Mouse (Mus musculus): ENCODE results near the gene Rab11a. TPM values are rescaled to one million over a fixed set of nuclear protein-coding genes. Genes with fewer than 3 reads are reported as not detected.
A peak's percentile ranks its signal among the peaks of the same experiment; 100 is the strongest.

Rab11a gene
- 319 and 324 TPM in 2 replicates for polyA plus RNA-seq (2015; fragmentation: Nextera tagmentation; extraction: Ambion mirVana)

DNA sequence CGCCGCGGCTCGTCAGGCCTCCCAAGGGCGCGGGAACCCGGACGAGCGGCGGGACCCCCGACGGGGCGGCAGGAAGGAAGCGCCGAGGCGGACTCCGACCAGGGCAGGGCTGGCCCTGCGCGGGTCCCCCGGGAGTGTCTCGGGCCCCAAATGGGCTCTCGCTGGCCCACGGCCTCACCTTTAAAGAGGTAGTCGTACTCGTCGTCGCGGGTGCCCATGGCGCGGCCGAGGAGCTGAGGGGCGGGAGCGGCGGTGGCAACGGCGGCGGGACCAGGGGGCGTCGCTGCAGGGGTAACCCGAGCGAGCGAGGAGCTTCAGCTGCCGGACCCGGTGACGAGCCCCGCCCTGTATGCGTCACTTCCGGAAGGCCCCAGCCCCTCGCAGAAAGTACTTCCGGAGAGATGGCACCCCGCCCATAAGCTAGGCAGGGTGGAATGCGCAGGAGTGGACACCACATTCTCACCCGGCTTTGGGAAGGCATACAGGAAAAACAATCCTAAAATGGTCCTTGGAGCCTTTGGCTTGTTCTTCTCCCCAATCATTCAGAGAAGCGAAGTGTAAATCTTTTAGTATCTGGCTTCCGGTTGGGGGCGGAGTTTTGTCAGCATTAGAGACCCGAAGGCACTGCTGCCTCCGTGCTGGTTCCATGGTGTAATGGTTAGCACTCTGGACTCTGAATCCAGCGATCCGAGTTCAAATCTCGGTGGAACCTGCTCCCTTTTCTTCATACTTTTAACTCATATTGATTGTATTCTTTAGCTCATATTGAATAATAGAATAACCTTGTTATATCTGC, at the start of gene Rab11a:
Gene Rab11a, minus strand, starts transcription at position 353 of the 796 bp plus-strand sequence.
- WGBS, result under 1% methylated on average over 60 of the region's 61 CpGs
- peak within 1 kb of the TSS; percentile 93 for H3K27ac ChIP-seq
- no peaks in the 10 kb centered on the region for H3K9me3 ChIP-seq
- no peaks in the 10 kb centered on the region for H3K36me3 ChIP-seq
- H3K4me1 ChIP-seq, result peaks cover 3% of the 10 kb centered on the region; the same call in 1 of the 2 replicates
- H3K4me2 ChIP-seq, result peak within 1 kb of the TSS; percentile 66
- no peaks in the 10 kb centered on the region for H3K27me3 ChIP-seq
- H3K9ac ChIP-seq, result peak within 1 kb of the TSS; percentile 93
- peak; percentile 98 for ATAC-seq (ENCODE audit: borderline replicate concordance, extremely low read depth, low FRiP score, low TSS enrichment)
- peak within 1 kb of the TSS; percentile 99 for H3K4me3 ChIP-seq

- H3K9me3 ChIP-seq, result no peaks in the 10 kb centered on the region
Measured at GRCm38 (mm10) chr9:64786216-64786905, 48.8 kb upstream of the Rab11a start.

DNA sequence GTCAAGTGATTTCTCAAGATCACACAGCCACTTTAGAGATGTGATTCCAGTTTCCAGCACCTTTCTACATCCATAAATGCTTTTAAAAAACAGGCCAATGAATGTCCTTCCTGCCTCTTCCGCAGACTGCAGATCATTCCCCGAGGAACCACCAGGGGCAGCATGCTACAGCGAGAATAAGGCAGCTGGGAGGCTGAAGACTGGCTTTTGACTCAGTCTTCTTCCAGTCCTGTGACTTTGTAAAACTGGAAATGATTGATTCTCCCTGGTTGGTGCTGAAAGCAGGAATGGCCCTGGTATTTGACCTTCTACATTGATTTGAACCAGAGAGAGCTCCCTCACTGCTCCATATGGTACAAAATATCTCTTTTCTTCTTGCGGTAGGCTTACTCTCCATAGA, 47.3 kb upstream of the Rab11a start:
- Histone ChIP-seq H3K4me3 (no peak overlapping the region), H3K4me2 (no peak overlapping the region), H3K27me3 (no peaks in the 10 kb centered on the region), H3K27ac (no peak overlapping the region), H3K4me1 (no peaks in the 10 kb centered on the region), H3K36me3 (no peaks in the 10 kb centered on the region), H3K9me3 (no peaks in the 10 kb centered on the region), H3K9ac (no peak overlapping the region)
- WGBS, result 35% methylated on average over 4 of the region's 4 CpGs
- ATAC-seq (ENCODE audit: borderline replicate concordance, extremely low read depth, low FRiP score, low TSS enrichment), result no peak

More at GRCm38 (mm10) chr9:64786216-64786905, 48.8 kb upstream of the Rab11a start:
- Histone ChIP-seq H3K9ac (no peak overlapping the region), H3K4me3 (no peak overlapping the region), H3K36me3 (no peaks in the 10 kb centered on the region), H3K27ac (no peak overlapping the region), H3K27me3 (no peaks in the 10 kb centered on the region), H3K4me2 (no peak overlapping the region), H3K4me1 (peaks cover 8% of the 10 kb centered on the region; the same call in 1 of the 2 replicates)
- 85% methylated on average over 9 of the region's 9 CpGs for WGBS
- no peak for ATAC-seq (ENCODE audit: borderline replicate concordance, extremely low read depth, low FRiP score, low TSS enrichment)

DNA sequence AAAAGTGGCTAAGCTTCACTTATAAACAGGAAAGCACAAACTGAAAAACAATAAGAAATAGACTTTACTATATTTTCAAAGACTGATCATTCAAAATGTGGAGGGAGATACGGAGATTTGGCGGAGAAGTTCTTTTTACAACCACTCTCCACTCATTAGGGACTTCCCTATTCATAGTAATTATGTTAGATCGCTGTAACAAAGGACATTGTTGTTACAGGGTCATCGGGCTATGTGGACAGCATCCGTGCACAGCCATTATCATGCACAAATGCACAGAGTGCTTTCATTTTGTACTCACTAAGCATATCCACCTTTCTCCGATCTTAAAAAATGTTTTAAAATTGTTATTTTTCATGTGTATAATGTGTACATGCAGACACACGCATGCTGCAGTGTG, 46.0 kb upstream of the Rab11a start:
- Histone ChIP-seq H3K27ac (no peak overlapping the region), H3K4me1 (no peaks in the 10 kb centered on the region), H3K4me3 (no peak overlapping the region), H3K9ac (no peak overlapping the region), H3K9me3 (no peaks in the 10 kb centered on the region), H3K27me3 (no peaks in the 10 kb centered on the region), H3K36me3 (no peaks in the 10 kb centered on the region), H3K4me2 (no peak overlapping the region)
- ATAC-seq (ENCODE audit: borderline replicate concordance, extremely low read depth, low FRiP score, low TSS enrichment), result no peak
- WGBS, result 86% methylated on average over 7 of the region's 7 CpGs

DNA sequence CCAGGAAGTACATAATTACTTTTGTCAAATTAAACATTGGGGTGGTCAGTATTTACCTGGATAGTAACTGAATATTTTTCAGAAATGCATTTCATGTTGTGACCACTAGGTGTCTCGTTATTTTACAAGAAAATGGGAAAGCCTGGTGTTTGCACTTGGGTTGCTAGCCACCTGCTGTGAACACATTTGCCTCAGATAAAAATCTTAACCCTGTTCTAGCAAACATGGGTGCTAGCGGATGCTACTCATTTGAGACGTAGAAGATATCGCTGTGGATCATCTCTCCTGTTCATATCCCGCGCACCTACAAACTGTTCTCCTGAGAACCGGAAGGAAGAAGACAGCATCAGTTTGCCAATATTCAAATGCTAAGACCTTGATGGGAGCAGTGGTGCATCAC, 42.1 kb upstream of the Rab11a start:
- Histone ChIP-seq H3K36me3 (no peaks in the 10 kb centered on the region), H3K27ac (no peak overlapping the region), H3K4me2 (no peak overlapping the region), H3K4me1 (no peaks in the 10 kb centered on the region), H3K27me3 (no peaks in the 10 kb centered on the region), H3K9me3 (no peaks in the 10 kb centered on the region), H3K9ac (no peak overlapping the region), H3K4me3 (no peak overlapping the region)
- 35% methylated on average over 7 of the region's 7 CpGs for WGBS
- no peak for ATAC-seq (ENCODE audit: borderline replicate concordance, extremely low read depth, low FRiP score, low TSS enrichment)

DNA sequence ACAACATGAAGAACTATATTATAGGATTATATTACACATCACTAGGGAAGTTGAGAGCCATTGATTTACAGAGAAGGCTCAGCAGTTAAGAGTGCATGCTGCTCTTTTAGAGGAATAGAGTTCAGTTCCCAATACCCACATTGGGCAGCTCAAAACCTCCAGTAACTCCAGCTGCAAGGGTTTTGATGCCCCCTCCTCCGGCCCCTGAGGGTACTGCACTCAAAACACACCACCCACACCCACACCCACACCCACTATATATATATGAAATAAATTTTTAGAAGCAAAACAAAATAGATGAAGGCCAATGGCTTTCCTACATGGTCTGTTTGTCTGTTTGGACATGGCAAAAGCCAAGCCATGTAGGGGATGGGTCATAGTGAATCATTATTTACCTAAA, 40.6 kb upstream of the Rab11a start:
- H3K4me1 ChIP-seq, result no peaks in the 10 kb centered on the region
- no peaks in the 10 kb centered on the region for H3K36me3 ChIP-seq
- H3K27me3 ChIP-seq, result no peaks in the 10 kb centered on the region
- ATAC-seq (ENCODE audit: borderline replicate concordance, extremely low read depth, low FRiP score, low TSS enrichment), result no peak
- 75% methylated on average over 1 of the region's 1 CpGs for WGBS
- no peak overlapping the region for H3K4me3 ChIP-seq
- H3K27ac ChIP-seq, result no peak overlapping the region
- no peaks in the 10 kb centered on the region for H3K9me3 ChIP-seq
- H3K4me2 ChIP-seq, result no peak overlapping the region
- no peak overlapping the region for H3K9ac ChIP-seq

- Histone ChIP-seq H3K36me3 (no peaks in the 10 kb centered on the region), H3K9me3 (no peaks in the 10 kb centered on the region), H3K27ac (no peak overlapping the region), H3K4me3 (no peak overlapping the region), H3K4me2 (no peak overlapping the region), H3K27me3 (no peaks in the 10 kb centered on the region), H3K9ac (no peak overlapping the region), H3K4me1 (no peaks in the 10 kb centered on the region)
- WGBS, result 82% methylated on average over 4 of the region's 4 CpGs
- ATAC-seq (ENCODE audit: borderline replicate concordance, extremely low read depth, low FRiP score, low TSS enrichment), result no peak
Measured at GRCm38 (mm10) chr9:64777441-64777987, 40.0 kb upstream of the Rab11a start.

GRCm38 (mm10) chr9:64775491-64775890, 37.9 kb upstream of the Rab11a start:
- no peaks in the 10 kb centered on the region for H3K4me1 ChIP-seq
- no peak overlapping the region for H3K27ac ChIP-seq
- no peaks in the 10 kb centered on the region for H3K27me3 ChIP-seq
- H3K9me3 ChIP-seq, result no peaks in the 10 kb centered on the region
- H3K4me3 ChIP-seq, result no peak overlapping the region
- H3K9ac ChIP-seq, result no peak overlapping the region
- no peak for ATAC-seq (ENCODE audit: borderline replicate concordance, extremely low read depth, low FRiP score, low TSS enrichment)
- no peaks in the 10 kb centered on the region for H3K36me3 ChIP-seq
- H3K4me2 ChIP-seq, result no peak overlapping the region
- 65% methylated on average over 4 of the region's 4 CpGs for WGBS

DNA sequence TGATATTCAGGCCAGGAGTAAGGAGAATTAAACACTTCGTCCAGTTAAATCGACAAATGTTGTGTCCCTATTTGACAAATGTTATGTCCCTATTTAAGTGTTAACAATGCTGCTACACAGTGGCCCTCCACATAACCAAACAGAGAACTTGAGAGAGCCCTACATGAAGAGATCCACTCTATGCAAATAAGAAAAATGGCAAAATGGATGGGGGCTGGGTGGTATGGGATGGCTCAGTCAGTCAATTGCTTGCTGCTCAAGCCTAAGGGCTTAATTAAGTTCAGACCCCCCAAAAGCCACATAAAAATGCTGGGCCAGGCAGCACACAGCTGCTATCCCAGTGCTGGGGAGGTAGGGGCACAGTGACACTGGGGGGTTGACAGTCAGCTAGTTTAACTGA, 37.3 kb upstream of the Rab11a start:
- Histone ChIP-seq H3K4me1 (no peaks in the 10 kb centered on the region), H3K27ac (peak overlapping the region; percentile 2; the same call in 1 of the 2 replicates), H3K27me3 (no peaks in the 10 kb centered on the region), H3K36me3 (no peaks in the 10 kb centered on the region), H3K4me3 (no peak overlapping the region), H3K9ac (no peak overlapping the region), H3K4me2 (no peak overlapping the region), H3K9me3 (no peaks in the 10 kb centered on the region)
- 60% methylated on average over 2 of the region's 2 CpGs for WGBS
- no peak for ATAC-seq (ENCODE audit: borderline replicate concordance, extremely low read depth, low FRiP score, low TSS enrichment)

DNA sequence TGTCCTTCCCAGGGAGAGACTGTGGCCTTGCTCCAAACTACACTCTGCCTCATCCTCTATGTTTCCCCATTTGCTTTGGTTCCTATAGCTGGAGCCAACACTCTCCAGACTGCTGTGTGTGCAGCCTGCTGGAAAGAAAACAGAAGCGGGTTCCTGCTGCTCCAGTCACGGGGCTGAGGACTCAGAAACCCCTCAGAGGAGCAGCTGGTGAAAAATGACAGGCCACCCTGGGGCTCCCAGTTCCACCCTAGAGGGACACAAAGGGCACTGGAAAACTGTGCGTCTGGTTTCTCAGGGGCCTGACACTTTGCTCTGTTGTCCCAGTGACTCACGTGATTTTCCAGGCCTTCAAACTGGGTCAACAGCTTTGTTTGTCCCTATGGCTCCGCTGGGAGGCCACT, 36.9 kb upstream of the Rab11a start:
- no peaks in the 10 kb centered on the region for H3K9me3 ChIP-seq
- H3K27me3 ChIP-seq, result no peaks in the 10 kb centered on the region
- H3K4me3 ChIP-seq, result no peak overlapping the region
- ATAC-seq (ENCODE audit: borderline replicate concordance, extremely low read depth, low FRiP score, low TSS enrichment), result no peak
- H3K27ac ChIP-seq, result peak overlapping the region; percentile 2; the same call in 1 of the 2 replicates
- 45% methylated on average over 5 of the region's 5 CpGs for WGBS
- H3K9ac ChIP-seq, result no peak overlapping the region
- no peak overlapping the region for H3K4me2 ChIP-seq
- H3K36me3 ChIP-seq, result no peaks in the 10 kb centered on the region
- H3K4me1 ChIP-seq, result no peaks in the 10 kb centered on the region

- WGBS, result 62% methylated on average over 4 of the region's 4 CpGs
- Histone ChIP-seq H3K4me3 (no peak overlapping the region), H3K9me3 (no peaks in the 10 kb centered on the region), H3K27me3 (no peaks in the 10 kb centered on the region), H3K4me2 (no peak overlapping the region), H3K27ac (no peak overlapping the region), H3K9ac (no peak overlapping the region), H3K4me1 (no peaks in the 10 kb centered on the region), H3K36me3 (no peaks in the 10 kb centered on the region)
- ATAC-seq (ENCODE audit: borderline replicate concordance, extremely low read depth, low FRiP score, low TSS enrichment), result no peak
Measured at GRCm38 (mm10) chr9:64773936-64774335, 36.4 kb upstream of the Rab11a start.

DNA sequence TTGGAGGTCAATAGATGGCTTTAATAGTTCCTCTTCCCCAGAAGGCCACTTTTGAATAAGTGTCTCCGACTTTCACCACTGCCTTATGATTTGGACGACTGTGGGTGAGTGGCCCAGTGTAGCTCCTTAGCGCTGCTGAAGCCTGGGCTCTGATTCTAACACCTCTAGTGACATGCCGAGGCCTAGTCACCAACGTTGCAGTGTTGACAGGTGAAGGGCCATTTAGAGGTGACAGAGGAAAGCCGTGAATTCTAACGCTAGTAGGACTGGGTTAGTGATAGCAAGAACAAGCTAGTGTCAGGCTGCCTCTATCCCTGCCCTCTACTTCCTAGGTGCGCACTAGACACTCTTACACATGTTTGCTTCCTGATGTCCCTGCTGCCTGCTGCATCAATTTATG, 35.7 kb upstream of the Rab11a start:
- no peaks in the 10 kb centered on the region for H3K36me3 ChIP-seq
- H3K27ac ChIP-seq, result no peak overlapping the region
- no peaks in the 10 kb centered on the region for H3K27me3 ChIP-seq
- no peaks in the 10 kb centered on the region for H3K4me1 ChIP-seq
- H3K4me3 ChIP-seq, result no peak overlapping the region
- ATAC-seq (ENCODE audit: borderline replicate concordance, extremely low read depth, low FRiP score, low TSS enrichment), result no peak
- WGBS, result 65% methylated on average over 8 of the region's 8 CpGs
- no peak overlapping the region for H3K9ac ChIP-seq
- no peaks in the 10 kb centered on the region for H3K9me3 ChIP-seq
- H3K4me2 ChIP-seq, result no peak overlapping the region

All from lung, embryonic 15.5 days (tissue).